Mouse (Mus musculus) lung, postnatal 25 days (tissue): ENCODE measurements at regions not wholly inside any gene's neighbourhood (a gene's known extent, or its start where the extent isn't known, plus 50 kb on each side); places are given as distances from the start of the nearest gene placed in this dataset.
"Not testable (repeated sequence)": the region's sequence is repeated elsewhere in the genome, so short reads cannot be mapped to it uniquely, and the experiment has no call there.

Experiments used
- DNase-seq: peaks from one replicate; pipeline ENCODE4 v3.0.0; 2022; ENCODE audit warnings: low spot score

DNA sequence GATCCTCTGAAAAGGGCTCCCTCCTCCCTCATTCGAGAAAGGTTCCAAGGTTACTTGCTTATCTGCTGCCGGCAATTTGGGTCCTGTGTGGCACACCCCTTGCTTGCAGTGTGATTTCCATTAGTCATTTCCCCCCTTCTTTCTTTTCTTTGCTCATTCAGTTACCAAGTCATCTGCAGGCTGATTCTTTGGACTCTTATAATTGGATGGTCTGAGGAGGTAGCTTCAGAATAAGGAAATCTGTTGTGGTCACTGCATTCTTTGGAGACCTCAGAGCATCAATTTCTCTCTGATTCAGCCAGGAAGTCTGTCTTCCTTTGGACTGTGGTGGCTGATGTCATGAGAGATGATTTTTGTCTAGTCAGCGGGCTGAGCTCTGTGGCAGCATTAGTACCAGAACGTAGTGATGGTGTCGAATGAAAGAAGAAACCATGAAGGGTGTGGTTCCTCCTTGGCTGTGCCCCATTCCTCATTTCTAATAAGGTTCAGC lies 91.4 kb upstream of the Mdm1 start:
- DNase-seq = no peak

DNA sequence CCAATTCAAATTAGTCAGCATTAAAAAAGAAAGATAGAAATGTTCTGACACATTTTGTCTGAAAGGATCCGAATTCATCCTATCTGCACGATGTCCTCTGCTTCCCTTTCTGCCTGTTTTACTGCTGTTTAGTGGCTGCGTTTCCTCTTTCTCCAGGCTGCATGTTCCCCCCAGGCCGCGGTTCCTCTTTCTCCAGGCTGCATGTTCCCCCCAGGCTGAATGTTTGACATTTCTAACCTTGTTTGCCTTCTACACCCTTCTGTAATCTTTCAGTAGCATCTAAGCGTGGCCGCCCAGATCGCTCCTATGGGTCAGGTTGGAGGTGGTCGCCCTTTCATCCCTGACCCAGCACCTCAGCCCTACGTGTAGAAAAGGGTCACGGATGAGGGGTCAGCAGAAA lies 89.6 kb upstream of the Mdm1 start:
- no peak for DNase-seq

DNA sequence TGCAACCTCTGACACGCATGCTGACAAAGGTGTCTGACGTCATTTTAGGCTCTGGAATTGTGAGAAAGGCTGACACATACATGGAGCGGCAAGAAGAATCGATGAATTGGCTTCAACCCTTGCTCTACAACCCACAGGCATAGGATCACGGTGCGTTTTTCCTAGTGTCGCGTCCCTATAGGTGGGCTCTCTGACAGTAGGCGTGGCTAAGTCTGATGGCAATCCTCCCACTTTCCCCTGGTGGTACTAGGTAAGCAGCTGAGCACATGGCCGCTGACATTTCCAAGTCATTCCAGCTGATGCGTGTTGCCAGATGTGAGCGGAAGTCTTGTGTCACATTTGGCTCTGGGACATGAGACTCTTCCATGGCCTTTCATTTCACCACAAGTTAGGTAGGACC lies 89.1 kb upstream of the Mdm1 start:
- DNase-seq = no peak

DNA sequence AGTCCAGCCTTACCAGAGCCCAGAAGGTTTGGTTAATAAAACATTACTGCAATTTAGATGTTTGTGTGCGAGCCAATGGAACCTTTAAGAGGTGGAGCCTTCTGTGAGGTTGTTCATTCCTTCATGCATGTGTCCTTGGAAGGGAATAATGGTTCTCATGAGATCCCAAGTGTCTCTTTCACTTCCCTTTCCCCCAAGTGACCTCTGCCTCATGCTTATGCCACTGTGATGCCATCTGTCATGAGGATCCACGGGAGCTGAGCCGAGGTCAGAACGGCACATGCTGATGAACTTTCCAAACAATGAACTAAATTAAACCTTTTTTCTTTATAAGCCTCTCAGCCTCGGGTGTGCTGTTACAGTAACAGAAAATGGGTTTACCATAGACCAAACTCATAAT lies 88.6 kb upstream of the Mdm1 start:
- no peak for DNase-seq

DNA sequence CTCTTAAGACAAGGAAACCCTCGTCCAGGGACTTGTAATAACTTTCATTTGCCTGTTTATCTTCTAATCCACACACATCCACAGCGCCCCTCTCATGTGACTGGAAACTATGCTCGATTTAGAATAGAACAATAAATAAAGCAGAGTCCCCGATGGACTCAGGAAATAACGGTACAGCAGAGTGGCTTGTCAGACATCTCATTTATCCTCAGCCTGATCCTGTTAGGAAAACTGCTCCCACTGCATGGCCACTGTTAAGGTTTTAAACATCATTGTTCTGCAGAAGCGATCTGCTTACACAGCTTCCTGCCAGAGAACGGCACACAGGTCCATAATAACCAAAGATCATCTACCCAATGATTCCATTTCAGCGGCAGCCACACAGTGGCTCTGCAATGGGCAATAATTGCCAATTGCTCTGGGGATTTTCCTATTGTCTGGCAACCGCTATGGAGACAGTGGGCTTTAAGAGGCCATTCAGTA lies 84.8 kb upstream of the Mdm1 start:
- peak; percentile 74 for DNase-seq

DNA sequence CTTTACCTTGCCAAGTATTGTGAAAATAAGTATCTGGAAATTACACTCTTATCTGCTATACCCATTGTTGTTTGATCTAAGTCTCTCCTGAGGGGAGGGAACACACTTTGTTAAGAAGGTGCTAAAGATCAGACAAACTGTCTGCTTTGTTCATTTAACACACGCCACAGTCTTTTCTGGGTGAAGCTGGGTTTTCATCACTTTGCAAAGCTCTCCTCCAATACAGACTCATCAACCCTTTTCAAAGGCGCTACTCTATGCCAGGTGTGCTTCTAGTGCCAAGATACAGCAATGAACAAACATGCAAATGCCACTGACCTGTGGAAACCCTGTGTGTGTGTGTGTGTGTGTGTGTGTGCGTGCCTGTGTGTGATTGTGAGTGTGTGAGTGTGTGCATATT lies 84.1 kb upstream of the Mdm1 start:
- no peak for DNase-seq

DNA sequence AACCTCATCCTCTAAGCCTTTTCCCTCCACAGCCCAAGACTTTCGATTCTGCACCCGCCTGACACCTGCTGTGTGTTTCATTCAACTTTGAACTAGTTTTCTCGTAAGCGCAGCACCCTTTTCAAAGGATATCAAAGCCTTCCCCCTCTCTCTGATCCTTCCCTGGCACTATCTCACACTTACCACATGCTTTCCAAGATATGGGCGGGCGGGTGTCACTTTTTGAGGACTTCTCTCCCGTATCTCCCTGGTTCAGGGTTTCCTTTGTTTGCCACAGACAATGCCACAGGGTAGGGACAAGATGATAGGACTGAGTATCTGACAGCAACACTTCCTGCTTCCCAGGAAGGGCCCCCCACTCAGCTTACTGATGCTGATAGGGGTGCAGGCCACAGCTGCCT lies 76.8 kb upstream of the Mdm1 start:
- peak; percentile 78 for DNase-seq

DNA sequence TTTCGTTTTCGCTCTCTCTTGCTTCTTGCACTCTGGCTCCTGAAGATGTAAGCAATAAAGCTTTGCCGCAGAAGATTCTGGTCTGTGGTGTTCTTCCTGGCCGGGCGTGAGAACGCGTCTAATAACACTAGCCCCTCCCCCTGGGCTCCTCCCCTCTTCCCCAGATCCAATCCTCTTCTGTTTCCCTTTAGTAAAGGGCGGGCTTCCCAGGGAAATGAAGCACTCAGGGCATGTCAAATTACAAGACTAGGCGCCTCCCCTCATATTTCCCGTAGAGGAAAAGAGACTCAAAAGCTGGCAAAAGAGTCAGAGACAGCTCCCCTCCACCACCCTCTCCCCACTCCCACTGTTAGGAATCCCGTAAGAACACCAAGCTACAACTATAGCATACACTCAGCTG lies 65.3 kb upstream of the Mdm1 start:
- DNase-seq = not testable (repeated sequence)

DNA sequence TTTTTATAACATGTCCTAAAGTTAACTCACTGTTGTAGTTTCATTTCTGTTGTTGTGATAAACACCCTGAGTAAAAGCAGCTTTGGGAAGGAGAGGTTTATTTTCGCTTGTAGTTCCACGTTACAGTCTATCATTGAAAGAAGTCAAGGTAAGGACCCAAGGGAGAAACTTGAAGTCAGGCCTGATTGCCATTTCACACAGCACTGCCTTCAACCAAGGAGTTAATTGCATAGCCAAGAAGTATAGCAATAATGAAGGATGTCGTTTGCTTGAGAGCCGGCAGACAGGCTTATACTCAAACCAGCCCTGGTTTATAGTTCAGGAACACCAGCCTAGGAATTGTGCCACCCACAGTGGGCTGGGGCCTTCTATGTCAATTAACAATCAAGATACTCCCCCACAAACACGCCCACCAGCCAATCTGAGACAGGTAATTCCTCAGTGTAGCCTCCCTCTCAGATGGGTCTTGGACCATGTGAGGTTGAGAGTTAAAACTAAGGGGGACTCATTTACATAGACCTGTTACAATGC lies 59.9 kb upstream of the Mdm1 start:
- no peak for DNase-seq

DNA sequence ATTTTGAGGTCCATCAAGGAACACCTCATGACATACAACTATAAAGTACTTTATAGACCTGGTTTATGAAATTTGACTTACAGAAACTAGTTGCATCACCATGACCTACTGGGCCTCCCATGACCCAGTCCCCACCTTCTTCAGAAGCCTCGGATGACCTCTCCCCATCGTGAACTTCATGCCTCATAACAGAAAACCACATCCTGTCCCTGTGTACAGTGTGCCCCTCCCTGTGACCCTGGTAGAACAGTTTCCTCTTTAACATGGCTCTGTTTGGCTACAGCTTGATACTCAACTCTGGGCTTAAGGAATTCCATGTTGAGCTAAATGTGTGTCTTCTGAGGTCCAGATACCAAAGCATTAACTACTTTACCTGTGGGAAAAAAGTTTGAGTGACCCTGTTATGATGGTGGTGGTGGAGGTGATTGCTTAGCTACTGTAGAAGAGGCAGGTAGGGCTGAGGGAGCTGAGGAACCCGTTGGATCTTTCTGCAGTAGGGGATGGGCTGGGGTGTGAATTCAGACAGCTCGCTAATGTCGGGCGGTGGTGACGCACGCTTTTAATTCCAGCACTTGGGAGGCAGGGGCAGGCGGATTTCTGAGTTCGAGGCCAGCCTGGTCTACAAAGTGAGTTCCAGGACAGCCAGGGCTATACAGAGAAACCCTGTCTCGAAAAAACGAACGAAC lies 58.4 kb upstream of the Mdm1 start:
- DNase-seq = peak; percentile 79

DNA sequence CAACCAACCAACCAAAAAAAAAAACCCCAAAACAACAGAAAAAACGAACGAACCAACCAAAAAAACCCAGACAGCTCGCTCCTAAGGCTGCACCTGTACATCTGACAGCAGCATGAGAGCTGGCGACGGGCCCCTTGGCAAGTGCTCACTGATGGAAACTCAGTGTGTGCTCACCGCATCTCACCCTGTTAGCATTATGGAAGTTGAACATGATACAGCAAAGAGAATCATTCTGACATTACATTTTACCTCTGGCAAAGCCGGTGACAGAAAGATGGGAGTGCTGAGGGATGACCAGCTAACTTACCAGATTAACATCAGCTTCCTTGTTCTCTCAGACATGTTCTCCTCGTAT lies 57.9 kb upstream of the Mdm1 start:
- DNase-seq = no peak

DNA sequence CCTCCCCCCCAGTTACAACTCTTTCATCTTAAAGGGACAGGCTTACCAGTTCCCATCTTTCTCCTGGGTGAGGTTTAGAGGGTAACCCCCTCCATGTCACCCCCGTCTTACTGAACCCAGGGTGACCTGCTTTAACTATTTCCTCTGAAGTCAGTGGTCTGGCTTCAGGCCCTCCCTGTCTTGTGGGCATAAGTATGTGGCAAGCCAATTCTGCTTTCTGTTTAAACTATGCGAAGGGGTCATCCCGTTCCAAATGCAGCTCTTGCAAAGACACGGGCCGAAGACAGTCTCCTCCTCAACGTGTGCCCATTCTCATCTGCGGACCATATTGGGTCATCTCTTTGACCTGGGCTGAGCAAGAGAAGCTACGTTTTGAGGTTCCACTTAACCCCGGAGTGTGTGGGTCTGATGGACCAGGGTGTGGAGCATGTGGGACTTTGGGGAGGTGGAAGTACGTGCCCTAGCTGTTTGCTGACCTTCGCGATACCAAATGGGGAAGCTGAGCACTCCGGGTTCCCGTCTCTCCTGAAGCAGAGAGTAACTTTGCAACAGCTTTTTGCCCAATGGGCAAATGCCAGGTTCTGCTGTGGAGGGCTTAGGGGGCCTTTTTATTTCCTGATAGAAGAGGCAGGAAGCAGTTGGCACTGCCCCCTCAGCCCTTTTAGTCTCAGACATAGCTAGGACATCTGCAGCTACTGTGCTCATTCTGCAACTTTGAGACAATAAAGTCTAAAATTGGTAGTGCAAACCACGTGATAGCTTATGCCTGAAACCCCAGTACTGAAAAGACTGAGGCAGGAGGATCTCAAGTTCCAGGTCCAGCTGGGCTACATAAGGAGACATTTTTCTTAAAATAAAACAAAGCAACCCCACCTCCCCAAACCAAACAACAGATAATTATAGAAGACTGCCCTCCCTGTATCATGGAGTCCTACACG lies 56.3 kb upstream of the Mdm1 start:
- DNase-seq = no peak

DNA sequence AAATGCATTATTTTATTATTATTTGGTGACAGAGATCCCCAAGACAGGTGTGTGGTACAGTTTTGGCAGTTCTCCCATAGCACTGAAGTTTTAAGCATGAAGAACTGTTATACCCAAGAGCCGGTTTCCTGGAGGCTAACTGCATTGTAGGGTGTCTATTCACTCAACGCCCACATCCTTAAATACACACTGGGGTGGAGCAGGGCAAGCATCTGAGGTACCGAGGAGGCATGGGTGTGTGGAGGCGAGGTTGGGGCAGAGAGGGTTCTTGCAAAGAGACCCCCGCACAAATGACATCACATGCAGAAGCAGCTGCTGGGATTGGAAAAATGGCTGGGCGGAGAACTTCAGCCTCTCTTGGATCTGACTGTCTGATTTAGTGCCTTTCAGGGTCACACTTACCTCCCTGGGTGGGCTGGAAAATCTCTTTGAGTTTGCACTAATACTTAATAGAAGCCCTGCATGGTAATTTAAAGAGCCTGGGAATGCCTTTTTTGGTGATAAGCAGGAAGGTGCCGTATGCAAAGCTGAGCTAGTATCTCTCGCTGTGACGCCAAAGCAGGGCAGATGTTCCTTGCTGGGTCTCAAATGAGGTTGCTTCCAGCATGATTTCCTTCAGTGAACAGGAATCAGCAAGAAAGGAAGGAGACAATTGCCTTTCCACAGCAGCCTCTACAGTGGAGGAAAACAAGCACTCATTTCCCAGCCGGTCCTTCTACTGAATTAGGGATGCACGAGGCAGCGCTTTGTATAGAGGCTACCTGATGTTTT lies 53.9 kb upstream of the Mdm1 start:
- DNase-seq = no peak

DNA sequence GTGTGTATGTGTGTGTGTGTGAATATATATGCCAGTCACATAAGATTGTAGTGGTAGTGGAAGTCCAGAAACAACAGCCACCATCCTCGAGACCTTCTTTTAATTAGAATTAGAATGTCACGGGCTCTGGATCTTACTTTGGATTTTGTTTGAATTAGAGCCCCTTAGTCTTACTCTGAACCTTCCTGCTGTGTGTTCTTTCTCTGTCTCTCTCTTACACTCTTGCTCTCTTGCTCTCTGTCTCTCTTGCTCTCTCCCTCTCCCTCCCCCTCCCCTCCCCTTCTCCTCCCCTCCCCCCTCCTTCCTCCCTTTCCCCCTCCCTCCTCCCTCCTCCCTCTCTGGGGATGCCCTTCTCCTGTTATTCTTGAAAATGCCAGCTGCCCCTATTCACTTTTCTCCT lies 53.1 kb upstream of the Mdm1 start:
- DNase-seq = no peak

DNA sequence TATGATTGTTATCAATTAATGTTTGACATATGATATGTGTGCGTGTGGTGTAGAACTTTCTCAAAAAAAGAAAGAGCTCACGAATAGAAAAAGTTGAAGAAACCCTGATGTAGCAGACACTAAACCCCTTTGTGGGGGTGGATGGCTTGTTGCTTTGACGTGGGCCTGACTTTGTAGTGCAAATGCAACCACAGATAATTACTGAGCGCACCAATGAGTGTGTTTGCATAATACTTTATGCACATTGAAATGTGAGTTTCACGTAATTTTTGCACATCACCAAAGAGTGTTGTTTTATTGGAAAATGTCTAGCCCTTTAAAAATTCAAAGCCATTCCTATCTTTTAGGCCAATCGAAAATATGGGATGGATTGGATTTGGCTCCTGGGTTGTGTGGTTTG lies 51.7 kb upstream of the Mdm1 start:
- no peak for DNase-seq

DNA sequence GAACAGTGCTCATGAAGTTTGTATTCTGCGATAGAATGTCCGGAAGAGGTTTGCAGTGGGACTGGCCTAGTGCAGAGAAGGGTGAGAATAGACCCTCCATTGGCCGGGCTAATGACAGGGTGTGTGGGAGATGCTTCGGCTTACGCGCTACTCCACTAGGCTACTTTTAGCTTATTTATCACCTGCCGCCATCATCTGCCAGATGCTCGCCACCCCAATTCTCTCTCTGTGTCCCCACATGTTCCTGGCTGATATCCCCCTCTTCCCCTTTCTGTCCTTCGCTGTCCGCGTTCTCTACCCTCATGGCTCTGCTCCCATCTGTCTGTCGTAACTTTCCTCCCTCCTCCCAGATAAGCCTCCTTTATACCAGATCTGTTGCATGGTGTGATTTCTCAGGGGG lies 50.1 kb upstream of the Mdm1 start:
- DNase-seq = no peak
